Mouse (Mus musculus) thymus, postnatal 4 days (tissue): Measurements from ENCODE around the gene Sdccag8.
"Not testable (repeated sequence)": the region's sequence is repeated elsewhere in the genome, so short reads cannot be mapped to it uniquely, and the experiment has no call there.

ENCODE experiments used
- DNase-seq: peaks from one replicate; pipeline ENCODE4 v3.0.0; 2021

Gene Sdccag8

DNA sequence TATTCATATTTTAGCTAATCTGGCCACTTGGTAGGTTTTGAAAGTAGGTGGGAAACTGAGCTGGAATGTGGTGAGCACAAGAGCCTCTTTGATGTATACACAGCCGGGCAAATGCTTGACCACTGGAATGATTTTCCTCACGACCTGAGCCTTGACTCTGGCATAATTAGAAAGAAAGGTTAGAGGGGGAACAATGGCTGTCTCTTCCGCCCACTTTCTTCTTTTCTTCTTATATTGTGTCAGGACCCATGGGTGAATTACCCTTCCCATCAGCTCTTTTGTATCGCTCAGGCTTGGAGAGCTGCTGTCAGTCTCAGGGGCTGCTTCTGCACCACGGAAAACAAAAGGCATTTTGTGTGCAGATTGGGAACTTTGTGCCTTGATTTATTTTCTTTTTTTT lies 65.6 kb downstream of the Sdccag8 start:
- DNase-seq = no peak

DNA sequence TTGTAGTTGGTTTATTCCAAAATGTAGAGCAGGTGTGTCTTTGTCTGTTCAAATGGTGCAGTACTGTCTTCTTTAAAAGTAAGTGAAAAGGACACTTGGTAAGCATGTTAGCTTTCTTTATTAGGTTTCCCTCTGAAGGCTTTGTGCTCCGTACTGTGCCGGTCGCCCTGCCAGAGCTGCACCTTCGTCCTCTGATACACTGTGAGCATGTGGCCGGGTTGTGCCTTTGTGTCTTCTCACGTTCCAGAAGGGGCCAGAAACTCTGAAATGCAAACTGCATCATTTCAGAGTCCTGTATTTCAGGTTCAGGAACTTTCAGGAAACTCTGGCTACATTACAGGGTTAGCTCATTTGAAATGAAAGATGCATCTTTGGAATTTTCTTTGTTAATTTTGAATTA lies 66.5 kb downstream of the Sdccag8 start:
- DNase-seq = no peak

DNA sequence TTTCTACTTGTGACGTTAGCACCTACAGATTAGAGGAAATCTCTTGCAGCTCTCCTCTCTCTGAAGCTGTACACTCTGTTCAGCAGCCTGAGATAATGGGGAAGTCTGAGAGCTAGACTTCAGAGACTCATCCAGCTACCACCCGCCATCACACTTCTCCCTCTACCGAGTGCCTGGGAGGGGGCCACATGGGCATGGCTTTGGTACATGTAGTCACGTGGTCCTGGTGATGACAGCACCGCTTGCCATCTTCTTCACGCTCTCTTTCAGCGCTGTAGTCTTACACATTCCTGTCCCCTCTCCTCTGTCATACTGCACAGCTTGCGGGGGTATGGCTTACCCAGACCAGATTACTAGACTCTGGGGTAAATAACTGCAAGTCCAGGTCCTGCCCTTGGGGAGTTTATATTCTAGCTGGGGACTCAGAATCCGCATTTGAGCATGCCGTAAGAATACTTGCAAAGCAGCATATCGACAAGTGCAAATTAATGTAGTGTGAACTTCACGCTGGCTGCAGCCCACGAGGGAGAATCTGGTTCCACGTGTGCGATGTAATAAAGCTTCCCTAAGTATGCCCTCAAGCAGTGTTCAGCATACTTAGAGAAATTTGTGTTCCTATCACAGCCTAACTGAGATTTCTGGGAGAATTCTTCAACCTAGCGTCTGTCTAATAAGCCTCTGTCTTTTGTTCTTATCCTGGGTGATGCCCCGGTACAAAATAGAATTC lies 70.9 kb downstream of the Sdccag8 start:
- DNase-seq = no peak

GRCm38 (mm10) chr1:176886002-176886401 lies 71.5 kb downstream of the Sdccag8 start:
- DNase-seq = no peak

DNA sequence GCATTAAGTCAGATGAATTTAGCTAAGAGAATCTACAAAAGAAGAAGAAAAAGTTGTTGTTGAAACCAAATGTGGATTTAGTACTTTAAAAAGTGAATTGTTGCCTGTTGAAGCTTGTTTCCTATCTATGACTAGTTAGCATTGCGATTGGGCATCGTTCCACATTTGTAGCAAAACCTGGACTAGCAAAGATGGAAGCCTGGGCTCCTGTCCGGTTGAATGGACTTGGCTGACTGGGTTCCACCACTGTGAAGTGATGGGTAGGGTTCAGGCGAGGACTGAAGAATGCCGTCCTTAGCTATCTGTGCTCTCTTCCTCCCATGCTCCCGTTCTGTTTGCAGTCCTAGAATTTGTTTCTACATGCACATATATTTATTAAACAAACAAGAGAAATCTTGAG lies 89.3 kb downstream of the Sdccag8 start:
- DNase-seq = no peak

GRCm38 (mm10) chr1:176915946-176916345 lies 101.5 kb downstream of the Sdccag8 start:
- DNase-seq = no peak

DNA sequence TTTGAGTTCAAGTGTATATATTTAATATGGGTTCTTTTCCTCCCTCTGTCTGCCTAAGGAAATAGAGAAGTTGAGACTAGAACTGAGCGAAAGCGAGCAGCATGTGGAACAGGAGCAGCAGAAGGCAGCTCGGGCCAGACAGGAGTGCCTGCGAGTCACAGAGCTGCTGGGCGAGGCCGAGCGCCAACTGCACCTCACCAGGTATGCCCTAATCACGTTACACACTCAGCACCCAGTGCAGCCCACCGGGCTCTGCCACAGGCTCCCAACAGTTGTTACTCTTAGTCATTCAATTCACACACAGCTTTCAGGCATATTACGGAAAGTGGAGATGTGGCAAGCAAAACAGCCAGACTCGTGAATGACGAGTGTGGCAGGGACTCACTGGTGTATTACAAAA lies 105.0 kb downstream of the Sdccag8 start:
- no peak for DNase-seq

DNA sequence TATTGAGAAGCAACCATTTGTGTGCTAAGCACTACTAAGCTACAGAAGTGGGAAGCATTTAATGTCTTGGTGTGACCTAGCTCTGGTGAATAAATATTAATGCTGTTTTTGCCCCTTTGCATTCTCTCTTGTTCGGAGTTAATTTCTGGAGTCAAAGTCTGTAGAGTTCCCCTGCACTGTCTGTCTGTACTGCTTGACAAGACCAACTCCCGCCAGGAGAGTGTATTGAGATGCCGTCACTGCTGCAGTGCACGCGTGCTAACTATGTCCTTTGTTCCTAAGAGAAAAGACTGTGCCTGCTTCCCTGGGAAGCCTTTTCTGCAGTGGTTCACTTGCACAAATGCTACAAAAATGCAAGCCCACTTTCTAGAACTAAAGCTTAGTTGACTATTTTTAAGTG lies 108.4 kb downstream of the Sdccag8 start:
- DNase-seq = no peak

DNA sequence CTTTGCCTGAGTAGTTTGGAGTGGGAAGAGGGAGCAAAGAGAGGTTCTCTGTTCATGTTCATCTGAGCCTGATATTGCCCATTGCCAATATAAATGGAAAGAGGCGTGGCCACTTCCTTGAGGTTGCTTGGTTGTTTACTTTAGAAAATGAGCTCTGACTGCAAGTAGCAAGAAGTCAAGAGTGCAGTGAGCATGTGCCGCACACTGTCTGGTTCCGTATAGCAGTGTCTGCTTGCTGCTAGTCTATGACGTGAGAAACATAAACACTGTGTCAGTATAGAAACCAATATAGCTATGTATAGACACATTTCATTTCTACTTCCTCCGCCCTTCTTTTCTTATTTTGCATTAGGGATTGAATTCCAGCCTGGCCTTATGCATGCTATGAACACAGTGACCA lies 111.5 kb downstream of the Sdccag8 start:
- DNase-seq = no peak

DNA sequence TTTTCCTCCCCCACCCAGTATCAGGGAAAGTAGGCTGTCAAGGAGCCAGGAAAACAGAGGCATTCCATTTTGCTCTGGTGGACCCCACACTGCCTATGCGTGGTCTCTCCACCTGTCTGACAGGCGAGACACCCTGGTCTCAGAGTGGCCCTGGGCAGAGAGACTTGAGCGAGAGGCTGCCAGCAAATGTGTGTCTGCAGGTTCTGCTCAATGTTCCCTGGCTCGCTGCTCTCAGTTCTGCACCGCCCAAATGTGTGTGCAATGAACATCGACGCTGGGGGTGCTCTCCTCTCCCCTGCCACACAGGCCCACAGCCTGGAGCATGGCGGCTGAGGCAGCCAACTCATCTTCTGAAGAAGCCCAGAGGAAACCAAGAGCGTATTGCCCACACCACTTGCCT lies 112.9 kb downstream of the Sdccag8 start:
- DNase-seq = no peak

DNA sequence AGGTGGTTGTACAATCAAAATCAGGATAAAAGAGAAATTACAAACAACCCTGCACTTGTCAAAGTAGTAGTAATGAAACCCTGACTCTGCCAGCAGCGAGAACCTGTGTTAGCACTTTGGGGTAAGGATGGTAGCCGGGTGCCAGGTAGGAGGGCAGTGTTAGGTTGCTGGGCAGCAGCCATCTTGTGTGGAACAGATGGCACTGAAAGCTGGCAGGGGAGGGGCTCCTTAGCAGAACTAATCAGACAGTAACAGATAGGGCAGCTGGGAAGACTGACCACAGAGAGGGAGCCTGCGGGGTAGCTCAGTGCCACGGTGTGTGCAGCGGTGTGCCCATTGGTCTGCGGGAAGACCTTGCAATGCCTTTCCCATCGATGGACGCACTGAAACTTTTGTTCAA lies 115.2 kb downstream of the Sdccag8 start:
- DNase-seq = no peak

DNA sequence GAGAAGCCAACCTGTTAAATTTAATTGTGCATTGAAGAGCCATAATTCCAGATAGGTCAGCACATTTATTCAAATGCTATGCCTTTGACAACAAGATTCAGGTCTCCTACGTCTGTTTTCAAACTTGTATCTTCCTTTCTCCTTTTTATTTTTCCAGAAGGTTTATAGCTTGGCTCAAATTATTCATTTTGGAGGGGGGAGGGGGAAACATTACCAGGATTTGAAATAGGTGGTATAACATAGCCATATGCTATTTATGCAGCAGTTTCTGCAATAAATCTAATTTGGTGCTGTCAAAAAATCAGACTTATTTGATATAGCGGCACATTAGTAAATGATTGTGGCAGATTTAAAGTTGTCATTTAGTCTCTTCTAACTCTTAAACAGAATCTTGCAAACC lies 116.1 kb downstream of the Sdccag8 start:
- no peak for DNase-seq

- DNase-seq = no peak
Measured at GRCm38 (mm10) chr1:176930981-176931500, 116.6 kb downstream of the Sdccag8 start.

- no peak for DNase-seq
Measured at GRCm38 (mm10) chr1:176931511-176931910, 117.1 kb downstream of the Sdccag8 start.

- no peak for DNase-seq
Measured at GRCm38 (mm10) chr1:176932320-176932950, 118.0 kb downstream of the Sdccag8 start.

DNA sequence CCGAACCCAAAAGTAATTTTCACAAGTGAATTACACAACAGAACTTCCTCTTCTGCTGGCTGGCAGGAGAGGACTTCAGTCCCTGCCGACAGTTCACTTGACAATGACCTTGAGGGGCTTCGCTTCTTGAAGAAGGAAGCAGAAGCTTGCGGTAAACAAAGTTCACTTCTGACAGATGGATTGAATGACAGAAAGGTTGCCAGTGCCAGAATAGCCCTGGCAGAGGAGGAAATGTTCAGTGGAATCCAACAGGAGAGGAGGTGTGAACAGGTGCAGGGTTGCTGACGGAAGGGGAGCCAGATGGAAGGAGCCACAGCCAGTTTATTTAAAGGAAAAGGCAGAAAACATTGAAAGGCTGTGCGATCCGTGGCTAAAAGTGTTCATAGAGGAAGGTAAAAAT lies 118.9 kb downstream of the Sdccag8 start:
- DNase-seq = peak; percentile 30

- peak; percentile 28 for DNase-seq
Measured at GRCm38 (mm10) chr1:176934043-176934762, 119.7 kb downstream of the Sdccag8 start.

- DNase-seq = no peak
Measured at GRCm38 (mm10) chr1:176939901-176940341, 125.5 kb downstream of the Sdccag8 start.

- not testable (repeated sequence) for DNase-seq
Measured at GRCm38 (mm10) chr1:176941286-176941990, 127.0 kb downstream of the Sdccag8 start.

- no peak for DNase-seq
Measured at GRCm38 (mm10) chr1:176943126-176943525, 128.7 kb downstream of the Sdccag8 start.

GRCm38 (mm10) chr1:176943987-176944386 lies 129.5 kb downstream of the Sdccag8 start:
- no peak for DNase-seq

- peak; percentile 54 for DNase-seq
Measured at GRCm38 (mm10) chr1:176944458-176945174, 130.2 kb downstream of the Sdccag8 start.
